Mouse (Mus musculus) natural killer cell, adult 2 months (primary cell): ENCODE results near the gene Isg20.

ENCODE experiments used
- DNase-seq, 2 experiments: peaks; one replicate each; pipeline ENCODE4 v3.0.0; 2022; ENCODE audit warnings: low spot score in 2 of 2

The Isg20 gene

GRCm38 (mm10) chr7:78955086-78955485 lies 41.9 kb downstream of the Isg20 start:
- DNase-seq: no peak

- no peak for DNase-seq
These were observed 45.4 kb downstream of the Isg20 start for GRCm38 (mm10) chr7:78958499-78959073.

GRCm38 (mm10) chr7:78963891-78964290 lies 50.7 kb downstream of the Isg20 start:
- DNase-seq: no peak
